Mouse (Mus musculus) lung, adult 2 months (tissue): ENCODE results near the gene Med26. TPM values are rescaled to one million over a fixed set of nuclear protein-coding genes. Genes with fewer than 3 reads are reported as not detected.

Source experiments
- DNase-seq: peaks from one replicate; pipeline ENCODE4 v3.0.0; 2022
- H3K4me1 ChIP-seq: fragments of 200-500 bp; 2 replicates; pipeline ENCODE4 v1.6.1; 2011; ENCODE audit warnings: low read length; ENCODE audit not compliant: control insufficient read depth, insufficient read depth
- H3K4me3 ChIP-seq: fragments of 200-500 bp; replicated peaks from 2 replicates; pipeline ENCODE3; 2011; ENCODE audit warnings: low read depth, mild to moderate bottlenecking, control low read depth, low read length; ENCODE audit errors: extremely low read depth
- CTCF ChIP-seq: fragments of 200-500 bp; IDR thresholded peaks from 2 replicates; pipeline ENCODE4 v1.5.1; 2011; ENCODE audit warnings: mild to moderate bottlenecking, low read length, control low read depth; ENCODE audit not compliant: insufficient read depth
- POLR2A ChIP-seq: fragments of 200-500 bp; IDR thresholded peaks from 2 replicates; pipeline ENCODE4 v1.6.1; 2011; ENCODE audit warnings: low read depth, mild to moderate bottlenecking, control low read depth, low read length, borderline replicate concordance; ENCODE audit errors: extremely low read depth
- WGBS: fragments of 180-500 bp; shearing (Covaris S2); methylation state at CpG from one replicate; pipeline ENCODE4 v1.1.7; 2018; 5-methylcytosine and 5-hydroxymethylcytosine counted together
- polyA plus RNA-seq: library from polyadenylated mRNA; depleted of rRNA; stranded (reverse); fragments of >200 nt; gene quantifications from 2 replicates; pipeline ENCODE4 v1.2.3, GENCODE M21; 2012; rRNA removed

Gene Med26
- polyA plus RNA-seq, 1 experiment, result 10.0 TPM

DNA sequence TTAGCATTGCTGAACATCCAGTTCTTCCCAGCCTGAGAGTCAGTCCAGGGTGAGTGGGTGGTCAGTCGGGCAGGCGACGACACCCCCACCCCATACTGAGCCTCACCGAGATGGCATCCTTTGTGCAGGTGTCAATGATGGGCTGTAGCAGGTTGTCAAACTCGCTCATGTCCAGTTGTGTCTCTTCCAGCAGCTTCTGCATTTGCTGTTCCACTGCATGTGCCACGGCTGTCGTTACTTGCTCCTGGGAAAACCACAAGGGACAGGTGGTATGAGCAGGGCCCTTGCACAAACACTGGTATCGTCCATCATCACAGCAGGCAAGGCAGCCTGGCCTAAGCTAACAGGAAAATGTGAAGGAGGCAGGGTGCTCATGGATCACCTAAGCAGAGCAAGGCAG, 78.1 kb downstream of the Med26 start:
- DNase-seq, result no peak
- WGBS, result 92% methylated on average over 8 of the region's 8 CpGs
- TF ChIP-seq CTCF (no peak), POLR2A (no peak)
- peaks cover 2% of the 10 kb centered on the region; the same call in 1 of the 2 replicates for H3K4me1 ChIP-seq
- no peak overlapping the region for H3K4me3 ChIP-seq

DNA sequence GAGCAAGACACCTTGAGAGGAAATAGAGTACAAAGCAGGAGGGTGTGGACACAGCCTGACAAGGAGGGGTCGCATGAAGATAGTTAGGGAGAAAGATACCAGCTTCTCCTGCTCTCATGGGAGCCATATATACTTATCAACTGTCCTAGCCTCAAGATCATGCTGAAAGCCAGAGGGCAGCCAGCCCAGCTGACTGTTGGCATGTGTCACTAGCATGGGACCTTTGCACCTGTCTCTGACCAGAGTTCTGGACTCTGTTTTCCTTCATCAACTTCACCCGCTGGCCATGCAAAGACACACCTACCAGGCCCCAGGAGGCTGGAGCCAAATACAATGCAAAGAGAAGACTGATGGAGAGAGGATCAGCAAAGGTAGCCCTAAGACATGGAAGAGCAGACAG, 78.8 kb downstream of the Med26 start:
- 83% methylated on average over 2 of the region's 2 CpGs for WGBS
- TF ChIP-seq CTCF (no peak), POLR2A (no peak)
- no peak for DNase-seq
- Histone ChIP-seq H3K4me3 (no peak overlapping the region), H3K4me1 (peaks cover 2% of the 10 kb centered on the region; the same call in 1 of the 2 replicates)

DNA sequence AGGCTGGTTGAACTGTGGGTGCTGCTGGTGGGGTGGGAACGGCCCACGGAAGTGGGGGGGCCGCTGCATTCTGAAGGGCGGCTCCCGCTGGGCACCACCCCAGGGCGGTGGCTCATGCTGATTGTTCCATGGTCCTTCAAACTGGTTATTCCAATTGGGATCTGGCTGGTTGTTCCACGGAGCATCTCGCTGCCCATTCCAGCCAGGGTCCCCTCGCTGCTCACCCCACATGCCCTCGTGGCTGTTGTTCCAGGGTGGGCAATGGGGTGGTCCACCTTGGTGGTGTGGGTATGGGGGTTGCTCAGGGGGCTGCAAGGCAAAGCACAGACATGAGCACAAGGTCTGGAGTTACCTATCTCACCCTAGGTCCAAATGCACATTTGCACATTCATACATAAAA, 83.9 kb downstream of the Med26 start:
- 90% methylated on average over 10 of the region's 10 CpGs for WGBS
- Histone ChIP-seq H3K4me1 (no peaks in the 10 kb centered on the region), H3K4me3 (no peak overlapping the region)
- no peak for DNase-seq
- no peak for TF ChIP-seq CTCF
- TF ChIP-seq POLR2A, result no peak

DNA sequence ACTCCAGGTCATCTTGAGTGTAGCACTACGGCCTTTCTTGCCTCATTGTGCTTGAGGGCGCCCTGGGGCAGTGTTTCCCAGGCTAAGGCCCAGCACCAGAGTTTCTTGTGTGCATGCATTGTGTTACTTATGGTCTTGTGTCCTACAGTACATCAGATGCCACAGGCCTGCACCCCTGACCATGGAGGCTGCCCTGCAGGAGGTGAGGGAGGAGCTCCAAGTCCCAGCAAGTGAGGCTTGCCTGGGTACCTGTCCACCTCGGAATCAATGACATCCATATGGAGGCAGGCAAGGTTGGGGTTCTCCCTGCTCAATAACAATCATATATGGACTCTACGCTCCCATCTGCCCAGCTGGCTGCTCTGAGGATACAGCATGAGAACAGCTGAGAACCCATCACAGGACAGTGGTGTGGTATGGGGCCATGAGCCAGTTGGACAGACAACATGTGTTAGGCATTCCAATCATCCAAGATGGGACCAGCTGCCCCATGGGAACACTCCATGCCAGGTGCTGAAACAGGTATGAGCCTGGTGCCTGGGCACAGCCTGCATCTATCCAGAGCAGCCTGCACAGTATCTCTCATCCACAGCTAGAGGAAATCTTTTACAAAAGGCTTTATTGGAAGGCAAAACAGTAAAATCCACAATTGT, 88.1 kb downstream of the Med26 start:
- Histone ChIP-seq H3K4me3 (no peak overlapping the region), H3K4me1 (no peaks in the 10 kb centered on the region)
- DNase-seq, result no peak
- 86% methylated on average over 4 of the region's 4 CpGs for WGBS
- TF ChIP-seq POLR2A (no peak), CTCF (no peak)

DNA sequence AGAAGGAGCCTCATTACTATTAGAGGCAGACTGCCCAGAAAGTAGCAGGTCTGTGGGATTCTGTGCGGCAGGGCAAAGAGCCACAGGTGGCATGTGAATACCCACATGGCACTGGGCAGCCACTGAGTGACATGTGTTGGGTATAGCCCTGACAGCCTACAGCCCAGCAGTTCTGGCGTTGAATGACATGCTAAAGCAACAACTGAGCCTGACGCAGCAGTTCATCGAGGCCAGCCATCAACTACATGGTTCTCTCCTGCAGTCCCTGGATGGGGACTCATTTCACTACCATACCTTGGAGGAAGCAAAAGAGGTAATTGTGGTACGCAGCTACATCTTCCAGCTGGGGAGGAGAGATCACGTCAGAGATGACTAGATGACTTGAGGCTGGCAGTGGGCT, 89.6 kb downstream of the Med26 start:
- Histone ChIP-seq H3K4me3 (no peak overlapping the region), H3K4me1 (no peaks in the 10 kb centered on the region)
- WGBS, result 83% methylated on average over 6 of the region's 6 CpGs
- no peak for TF ChIP-seq POLR2A
- TF ChIP-seq CTCF, result no peak
- DNase-seq, result no peak

DNA sequence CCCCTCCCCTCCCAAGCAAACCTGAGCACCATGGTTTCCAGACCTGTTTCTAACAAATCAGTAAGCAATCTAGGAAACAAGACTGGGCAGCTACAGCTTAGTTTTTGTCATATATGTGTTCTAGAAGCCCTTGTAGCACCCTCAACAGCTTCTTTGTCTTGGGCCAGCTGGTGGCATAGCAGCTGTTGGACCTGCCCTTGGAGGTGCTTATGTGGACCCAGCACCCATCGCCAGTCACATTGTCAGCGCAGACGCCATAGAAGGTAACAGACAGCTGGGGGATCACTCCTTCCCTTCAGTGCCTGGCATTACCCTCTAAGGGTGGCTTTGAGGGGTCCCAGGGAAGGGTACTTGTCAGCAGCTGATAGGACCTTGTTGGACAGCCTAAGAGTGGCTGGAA, 90.3 kb downstream of the Med26 start:
- H3K4me3 ChIP-seq, result no peak overlapping the region
- no peaks in the 10 kb centered on the region for H3K4me1 ChIP-seq
- DNase-seq, result no peak
- 87% methylated on average over 3 of the region's 3 CpGs for WGBS
- no peak for TF ChIP-seq POLR2A
- TF ChIP-seq CTCF, result no peak

DNA sequence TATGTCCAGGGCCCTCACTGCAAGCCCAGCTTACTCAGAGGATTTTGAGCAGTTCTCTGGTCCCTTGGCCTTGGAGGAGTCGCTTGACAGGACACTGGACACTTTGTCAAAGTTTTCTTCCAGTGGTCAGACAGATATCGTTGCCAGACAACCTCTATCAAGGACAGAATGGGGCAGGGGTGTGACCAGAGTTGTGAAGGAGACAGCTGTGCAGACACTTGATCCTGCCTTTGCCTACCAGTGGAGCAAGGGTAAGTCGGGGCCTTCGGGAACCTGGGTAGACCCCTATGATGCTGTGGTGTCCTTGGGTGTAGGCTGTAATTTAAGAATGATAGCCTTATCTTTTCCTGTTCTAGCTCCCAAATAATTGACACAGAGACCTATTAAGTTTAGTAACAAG, 92.8 kb downstream of the Med26 start:
- TF ChIP-seq POLR2A (no peak), CTCF (no peak)
- WGBS, result 86% methylated on average over 4 of the region's 4 CpGs
- DNase-seq, result no peak
- H3K4me3 ChIP-seq, result no peak overlapping the region
- no peaks in the 10 kb centered on the region for H3K4me1 ChIP-seq

DNA sequence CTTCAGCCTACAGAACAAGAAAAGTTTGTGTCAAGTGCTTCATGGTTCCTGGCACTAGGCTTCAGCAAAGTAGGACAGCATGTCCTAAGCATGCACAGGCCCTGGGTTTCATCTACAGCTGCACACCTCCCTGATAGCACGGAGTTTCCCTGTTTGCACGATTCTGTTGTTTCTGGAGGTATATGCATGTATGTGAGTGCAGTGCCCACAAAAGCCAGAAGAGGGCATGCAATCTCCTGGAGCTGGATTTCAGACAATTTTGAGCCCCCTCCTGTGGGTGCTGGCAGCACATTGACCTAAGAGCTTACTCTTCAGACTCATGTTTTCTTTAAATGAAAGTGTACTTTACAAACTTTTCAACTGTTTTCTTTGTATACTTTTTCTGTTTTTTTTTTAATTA, 94.2 kb downstream of the Med26 start:
- Histone ChIP-seq H3K4me1 (no peaks in the 10 kb centered on the region), H3K4me3 (no peak overlapping the region)
- 95% methylated on average over 2 of the region's 2 CpGs for WGBS
- DNase-seq, result no peak
- no peak for TF ChIP-seq CTCF
- TF ChIP-seq POLR2A, result no peak

DNA sequence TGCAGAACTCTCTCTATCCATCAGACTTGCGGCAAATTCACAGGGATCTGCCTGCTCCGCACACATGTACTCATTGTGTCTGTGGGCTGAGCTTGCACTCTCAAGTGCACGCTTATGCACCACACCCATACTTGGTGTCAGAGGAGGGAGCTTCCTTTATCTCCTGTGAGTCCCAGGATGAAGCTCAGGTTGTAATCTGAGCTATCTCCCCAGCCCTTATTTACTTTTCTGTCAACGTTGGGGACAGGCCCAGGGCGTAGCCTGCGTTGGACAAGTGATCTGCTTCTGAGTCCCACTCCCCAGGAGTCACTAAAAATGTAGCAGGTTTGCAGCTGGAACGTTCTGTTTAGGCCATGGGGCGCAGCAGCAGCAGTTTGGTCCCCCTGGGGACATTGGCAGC, 96.6 kb downstream of the Med26 start:
- 62% methylated on average over 8 of the region's 8 CpGs for WGBS
- DNase-seq, result no peak
- Histone ChIP-seq H3K4me1 (no peaks in the 10 kb centered on the region), H3K4me3 (no peak overlapping the region)
- no peak for TF ChIP-seq CTCF
- TF ChIP-seq POLR2A, result no peak

DNA sequence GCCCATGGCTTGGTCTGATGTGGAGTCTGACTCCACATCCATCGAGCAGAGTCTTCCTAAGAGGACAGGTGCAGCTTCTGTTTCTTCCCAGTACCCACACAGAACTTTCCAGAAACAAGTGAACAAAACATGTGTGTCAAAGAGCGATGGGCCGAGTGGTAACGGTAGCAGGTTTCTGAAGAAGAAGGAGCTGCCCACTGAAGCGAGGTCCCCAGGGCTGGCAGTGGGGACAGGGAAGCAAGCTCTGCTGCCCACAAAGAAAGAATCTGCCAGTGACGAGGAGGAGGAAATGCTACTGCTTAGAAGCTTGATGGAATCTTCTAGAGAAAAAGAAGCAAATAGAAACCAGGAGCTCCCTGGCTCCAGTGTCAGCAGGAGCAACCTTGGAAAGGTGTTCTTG, 103.0 kb downstream of the Med26 start:
- no peak for DNase-seq
- no peak for TF ChIP-seq POLR2A
- no peak overlapping the region for H3K4me3 ChIP-seq

More for the DNA sequence above, 103.0 kb downstream of the Med26 start:
- no peaks in the 10 kb centered on the region for H3K4me1 ChIP-seq
- WGBS, result 89% methylated on average over 6 of the region's 6 CpGs

Other genes starting within 250 kb of the Med26 start
- 0.53 and 1.8 TPM in 2 replicates for gene Gm10282, start 243.0 kb downstream of the Med26 start, polyA plus RNA-seq
- gene Klf2, start 229.2 kb downstream of the Med26 start, polyA plus RNA-seq, result 144 and 340 TPM in 2 replicates
- gene Eps15l1, start 126.8 kb downstream of the Med26 start, polyA plus RNA-seq, result 35.5 and 48.3 TPM in 2 replicates
- gene Calr3, start 104.4 kb downstream of the Med26 start, polyA plus RNA-seq, result 0.49 and 0.51 TPM in 2 replicates
- gene 1700030K09Rik, start 104.4 kb downstream of the Med26 start, polyA plus RNA-seq, result 6.4 and 8.7 TPM in 2 replicates
- 44.5 and 47.0 TPM in 2 replicates for gene Cherp, start 73.0 kb downstream of the Med26 start, polyA plus RNA-seq
- 66.5 and 74.9 TPM in 2 replicates for gene Slc35e1, start 55.7 kb downstream of the Med26 start, polyA plus RNA-seq
- gene Smim7, start 22.8 kb upstream of the Med26 start, polyA plus RNA-seq, result 42.2 and 48.3 TPM in 2 replicates
- 39.3 and 101 TPM in 2 replicates for gene Tmem38a, start 23.8 kb upstream of the Med26 start, polyA plus RNA-seq
- 0.97 and 1.0 TPM in 2 replicates for gene Nwd1, start 98.4 kb upstream of the Med26 start, polyA plus RNA-seq
- 89.9 and 108 TPM in 2 replicates for gene Sin3b, start 175.0 kb upstream of the Med26 start, polyA plus RNA-seq
- gene F2rl3, start 213.6 kb upstream of the Med26 start, polyA plus RNA-seq, result 1.9 and 2.1 TPM in 2 replicates